Mouse (Mus musculus) liver, embryonic 13.5 days (tissue): ENCODE results near the gene Arl2bp. TPM values are rescaled to one million over a fixed set of nuclear protein-coding genes. Genes with fewer than 3 reads are reported as not detected.
A peak's percentile ranks its signal among the peaks of the same experiment; 100 is the strongest.

Experiments
- ATAC-seq: fragments of 200-750 bp; cut with Nextera tagmentation; 2 replicates; pipeline ENCODE4 v1.8.0; 2017; ENCODE audit warnings: low read depth, mild to moderate bottlenecking, moderate number of reproducible peaks, moderate library complexity
- DNase-seq: peaks from one replicate; pipeline ENCODE4 v3.0.0; 2022
- H3K27ac ChIP-seq: fragments of 300-500 bp; sonication (generic); 2 replicates; pipeline ENCODE4 v1.5.1; 2015; ENCODE audit warnings: moderate library complexity, mild to moderate bottlenecking, inconsistent platforms
- H3K27me3 ChIP-seq: fragments of 300-500 bp; sonication (generic); 2 replicates; pipeline ENCODE4 v1.6.1; 2015; ENCODE audit warnings: mild to moderate bottlenecking, inconsistent platforms
- H3K36me3 ChIP-seq: fragments of 300-500 bp; sonication (generic); 2 replicates; pipeline ENCODE4 v1.6.1; 2015; ENCODE audit warnings: mild to moderate bottlenecking, inconsistent platforms
- H3K4me1 ChIP-seq: fragments of 300-500 bp; sonication (generic); replicated peaks from 2 replicates; pipeline ENCODE4 v1.6.1; 2015; ENCODE audit warnings: inconsistent platforms
- H3K4me2 ChIP-seq: fragments of 300-500 bp; sonication (generic); 2 replicates; pipeline ENCODE4 v1.6.1; 2015; ENCODE audit warnings: inconsistent platforms, mild to moderate bottlenecking, moderate library complexity
- H3K4me3 ChIP-seq: fragments of 300-500 bp; sonication (generic); replicated peaks from 2 replicates; pipeline ENCODE4 v1.5.1; 2015; ENCODE audit warnings: mild to moderate bottlenecking, inconsistent platforms
- H3K9ac ChIP-seq: fragments of 300-500 bp; sonication (generic); 2 replicates; pipeline ENCODE4 v1.6.1; 2015; ENCODE audit warnings: mild to moderate bottlenecking, inconsistent platforms
- H3K9me3 ChIP-seq: fragments of 300-500 bp; sonication (generic); replicated peaks from 2 replicates; pipeline ENCODE4 v1.6.1; 2016; ENCODE audit warnings: inconsistent platforms
- WGBS: fragments of 180-500 bp; shearing (Covaris S2); methylation state at CpG from one replicate; pipeline ENCODE4 v1.1.7; 2015; ENCODE audit not compliant: insufficient replicate concordance; 5-methylcytosine and 5-hydroxymethylcytosine counted together
- polyA plus RNA-seq: library from polyadenylated mRNA; unstranded; fragments of >200 nt; fragmentation: Nextera tagmentation; extraction: Ambion mirVana; gene quantifications from 2 replicates; pipeline ENCODE4 v1.2.1, GENCODE M21; 2015

Arl2bp gene
- 37.2 and 38.2 TPM in 2 replicates for polyA plus RNA-seq

GRCm38 (mm10) chr8:94666456-94667308 is at the start of gene Arl2bp:
Arl2bp (plus strand) TSS chr8:94666600.
- Histone ChIP-seq H3K4me3 (peak within 1 kb of the TSS; percentile 86), H3K4me1 (peaks cover 17% of the 10 kb centered on the region), H3K27me3 (no peaks in the 10 kb centered on the region), H3K4me2 (peak within 1 kb of the TSS; percentile 96), H3K9me3 (no peaks in the 10 kb centered on the region), H3K9ac (peak within 1 kb of the TSS; percentile 90), H3K27ac (peak within 1 kb of the TSS; percentile 78), H3K36me3 (peaks cover 27% of the 10 kb centered on the region)
- DNase-seq (peak; percentile 91), ATAC-seq (peak; percentile 99)
- WGBS = under 1% methylated on average over 74 of the region's 74 CpGs

GRCm38 (mm10) chr8:94624885-94625284 is 41.5 kb upstream of the Arl2bp start:
- DNase-seq (no peak), ATAC-seq (no peak)
- WGBS = 81% methylated on average over 1 of the region's 1 CpGs
- Histone ChIP-seq H3K27me3 (no peaks in the 10 kb centered on the region), H3K9me3 (no peaks in the 10 kb centered on the region), H3K4me3 (no peak overlapping the region), H3K9ac (no peak overlapping the region), H3K36me3 (peaks cover 21% of the 10 kb centered on the region), H3K4me2 (no peak overlapping the region), H3K4me1 (no peaks in the 10 kb centered on the region), H3K27ac (no peak overlapping the region)

- Histone ChIP-seq H3K4me2 (0 out of 2 replicates have a peak overlapping the region, but pooled peaks have one; percentile 5), H3K27ac (peak overlapping the region; percentile 82), H3K4me3 (no peak overlapping the region), H3K36me3 (peaks cover 53% of the 10 kb centered on the region), H3K4me1 (peaks cover 24% of the 10 kb centered on the region), H3K27me3 (no peaks in the 10 kb centered on the region), H3K9ac (no peak overlapping the region), H3K9me3 (no peaks in the 10 kb centered on the region)
- 26% methylated on average over 2 of the region's 2 CpGs for WGBS
- ATAC-seq = peak; percentile 43
- peak; percentile 11 for DNase-seq
These were observed 32.7 kb upstream of the Arl2bp start for GRCm38 (mm10) chr8:94633564-94634194.

GRCm38 (mm10) chr8:94634211-94634610 is 32.2 kb upstream of the Arl2bp start:
- 0 out of 2 replicates have a peak overlapping the region, but pooled peaks have one; percentile 1 for H3K9ac ChIP-seq
- H3K36me3 ChIP-seq = peaks cover 58% of the 10 kb centered on the region
- H3K4me2 ChIP-seq = 0 out of 2 replicates have a peak overlapping the region, but pooled peaks have one; percentile 4
- DNase-seq (peak; percentile 48), ATAC-seq (peak; percentile 96)
- no peaks in the 10 kb centered on the region for H3K27me3 ChIP-seq
- peak overlapping the region; percentile 82 for H3K27ac ChIP-seq
- no peaks in the 10 kb centered on the region for H3K9me3 ChIP-seq
- peaks cover 24% of the 10 kb centered on the region for H3K4me1 ChIP-seq
- H3K4me3 ChIP-seq = no peak overlapping the region

GRCm38 (mm10) chr8:94641183-94641582 is 25.2 kb upstream of the Arl2bp start:
- 73% methylated on average over 2 of the region's 2 CpGs for WGBS
- Histone ChIP-seq H3K9me3 (no peaks in the 10 kb centered on the region), H3K27ac (no peak overlapping the region), H3K27me3 (no peaks in the 10 kb centered on the region), H3K4me2 (no peak overlapping the region), H3K4me1 (0 out of 2 replicates have a peak, but pooled peaks cover 5% of the 10 kb centered on the region), H3K4me3 (no peak overlapping the region), H3K9ac (no peak overlapping the region), H3K36me3 (peaks cover 72% of the 10 kb centered on the region)
- ATAC-seq = no peak
- no peak for DNase-seq

GRCm38 (mm10) chr8:94641938-94642337 is 24.5 kb upstream of the Arl2bp start:
- Histone ChIP-seq H3K4me3 (no peak overlapping the region), H3K9me3 (no peaks in the 10 kb centered on the region), H3K4me2 (no peak overlapping the region), H3K27me3 (no peaks in the 10 kb centered on the region), H3K4me1 (0 out of 2 replicates have a peak, but pooled peaks cover 5% of the 10 kb centered on the region), H3K27ac (no peak overlapping the region), H3K9ac (no peak overlapping the region), H3K36me3 (peaks cover 72% of the 10 kb centered on the region)
- 81% methylated on average over 3 of the region's 3 CpGs for WGBS
- no peak for DNase-seq
- no peak for ATAC-seq

- peaks cover 8% of the 10 kb centered on the region; the same call in 1 of the 2 replicates for H3K4me1 ChIP-seq
- H3K4me2 ChIP-seq = no peak overlapping the region
- H3K27me3 ChIP-seq = no peaks in the 10 kb centered on the region
- no peak overlapping the region for H3K4me3 ChIP-seq
- peaks cover 67% of the 10 kb centered on the region for H3K36me3 ChIP-seq
- H3K9me3 ChIP-seq = no peaks in the 10 kb centered on the region
- H3K9ac ChIP-seq = no peak overlapping the region
- no peak overlapping the region for H3K27ac ChIP-seq
- DNase-seq = no peak
- 19% methylated on average over 1 of the region's 1 CpGs for WGBS
- ATAC-seq = no peak
These were observed 21.2 kb upstream of the Arl2bp start for GRCm38 (mm10) chr8:94645202-94645601.

GRCm38 (mm10) chr8:94646165-94646564 is 20.2 kb upstream of the Arl2bp start:
- Histone ChIP-seq H3K9me3 (no peaks in the 10 kb centered on the region), H3K27me3 (no peaks in the 10 kb centered on the region), H3K4me3 (no peak overlapping the region), H3K36me3 (peaks cover 59% of the 10 kb centered on the region), H3K4me2 (no peak overlapping the region), H3K27ac (no peak overlapping the region), H3K9ac (no peak overlapping the region), H3K4me1 (peaks cover 8% of the 10 kb centered on the region; the same call in 1 of the 2 replicates)
- ATAC-seq (no peak), DNase-seq (no peak)
- WGBS = 74% methylated on average over 3 of the region's 3 CpGs

- H3K4me1 ChIP-seq = peaks cover 10% of the 10 kb centered on the region; the same call in 1 of the 2 replicates
- H3K9me3 ChIP-seq = no peaks in the 10 kb centered on the region
- H3K36me3 ChIP-seq = peaks cover 61% of the 10 kb centered on the region
- no peak overlapping the region for H3K27ac ChIP-seq
- H3K9ac ChIP-seq = no peak overlapping the region
- H3K4me3 ChIP-seq = no peak overlapping the region
- no peak overlapping the region for H3K4me2 ChIP-seq
- ATAC-seq (no peak), DNase-seq (no peak)
- 38% methylated on average over 3 of the region's 3 CpGs for WGBS
- no peaks in the 10 kb centered on the region for H3K27me3 ChIP-seq
These were observed 16.9 kb upstream of the Arl2bp start for GRCm38 (mm10) chr8:94649496-94649895.

- ATAC-seq (no peak), DNase-seq (no peak)
- peaks cover 19% of the 10 kb centered on the region for H3K4me1 ChIP-seq
- 76% methylated on average over 3 of the region's 3 CpGs for WGBS
- H3K4me3 ChIP-seq = no peak overlapping the region
- H3K9me3 ChIP-seq = no peaks in the 10 kb centered on the region
- no peak overlapping the region for H3K4me2 ChIP-seq
- no peaks in the 10 kb centered on the region for H3K27me3 ChIP-seq
- H3K27ac ChIP-seq = no peak overlapping the region
- peaks cover 69% of the 10 kb centered on the region for H3K36me3 ChIP-seq
- no peak overlapping the region for H3K9ac ChIP-seq
These were observed 13.4 kb upstream of the Arl2bp start for GRCm38 (mm10) chr8:94652951-94653350.

GRCm38 (mm10) chr8:94654994-94655393 is 11.4 kb upstream of the Arl2bp start:
- no peaks in the 10 kb centered on the region for H3K9me3 ChIP-seq
- H3K4me2 ChIP-seq = no peak overlapping the region
- peaks cover 62% of the 10 kb centered on the region for H3K36me3 ChIP-seq
- no peak overlapping the region for H3K4me3 ChIP-seq
- ATAC-seq (peak; percentile 93), DNase-seq (peak; percentile 6)
- H3K9ac ChIP-seq = no peak overlapping the region
- H3K4me1 ChIP-seq = peaks cover 17% of the 10 kb centered on the region
- no peak overlapping the region for H3K27ac ChIP-seq
- no peaks in the 10 kb centered on the region for H3K27me3 ChIP-seq
